Mouse (Mus musculus): ENCODE measurements around the gene Ager.

GRCm38 (mm10) chr17:34639461-34640255 is 42.0 kb downstream of the Ager start:
- no peak for TF ChIP-seq CTCF (IDR thresholded peaks at IDR 0.05; ENCODE audit: low read depth)
- TF ChIP-seq EP300 (optimal IDR thresholded peaks at IDR 0.05) = no peak
